Mouse (Mus musculus) mature B cell (primary cell): ENCODE measurements around the gene Gfod2.

Experiments used
- in situ Hi-C: fragments of 300-500 bp; cut with MboI; formaldehyde crosslinking; loops from 2 replicates; pipeline ENCODE4 v1.14.3; 2019

Gene Gfod2

DNA sequence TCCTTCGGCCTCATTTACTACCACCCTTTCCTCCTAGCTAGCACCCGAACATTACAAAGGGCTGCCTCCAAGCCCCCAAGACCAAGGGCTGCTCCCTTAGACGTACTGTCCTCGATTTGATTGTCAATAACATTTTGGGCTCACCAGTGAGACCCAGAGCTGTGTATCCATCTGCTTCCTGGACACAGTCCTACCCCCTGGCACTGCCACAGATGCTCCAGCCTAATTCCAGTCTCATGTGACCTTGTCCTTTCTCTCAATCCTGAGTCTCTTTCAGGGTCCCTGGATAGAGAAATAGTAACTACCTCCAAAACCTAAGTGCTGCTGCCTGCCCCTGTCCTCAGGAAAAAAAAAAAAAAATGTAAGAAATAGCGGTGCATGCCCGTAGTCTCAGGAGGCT lies 53.5 kb downstream of the Gfod2 start:
- in situ Hi-C loops = loop anchor here (25.0 kb wide), 1 partner anchor 232 kb away; the partner anchor contains the start of genes Ctrl, Lcat and Psmb10

DNA sequence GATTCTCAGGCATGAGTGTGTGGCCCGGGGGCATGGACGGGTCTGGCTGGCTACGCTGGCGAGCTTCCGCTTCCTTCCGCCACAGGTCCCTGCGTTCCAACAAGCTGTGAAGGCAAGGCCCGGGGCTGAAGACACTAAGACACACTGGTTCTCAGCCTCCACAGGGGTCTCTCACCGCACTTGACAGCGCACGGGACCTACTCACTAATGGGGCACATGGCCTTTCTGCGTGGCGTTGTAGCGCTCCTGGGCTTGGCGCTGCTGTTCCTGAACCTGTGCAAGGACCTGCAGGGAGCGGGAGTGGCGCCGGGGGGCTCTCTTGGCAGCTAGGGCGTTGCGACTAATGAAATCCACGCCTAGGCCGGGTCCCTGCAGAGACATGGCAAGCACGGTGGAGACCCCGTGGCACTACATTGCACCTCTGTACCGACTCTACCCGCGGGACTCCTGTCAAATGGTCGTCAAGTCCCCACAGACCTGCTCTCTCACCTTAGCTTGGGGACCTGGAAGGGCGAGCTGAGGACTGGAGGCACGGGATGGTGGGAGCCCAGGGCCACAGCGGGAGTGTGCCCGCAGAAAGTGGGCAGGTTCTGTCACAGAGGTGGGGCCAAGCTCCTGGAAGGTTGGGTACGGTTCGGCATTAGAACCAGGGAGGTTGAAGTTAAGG lies 54.2 kb downstream of the Gfod2 start:
- in situ Hi-C loops = loop anchor here (25.0 kb wide), 1 partner anchor 233 kb away; the partner anchor contains the start of genes Ctrl, Lcat and Psmb10

- in situ Hi-C loops = loop anchor here (25.0 kb wide), 1 partner anchor 234 kb away; the partner anchor contains the start of genes Ctrl, Lcat and Psmb10
Measured at GRCm38 (mm10) chr8:105702731-105703415, 55.6 kb downstream of the Gfod2 start.

- in situ Hi-C loops = loop anchor here (25.0 kb wide), 1 partner anchor 235 kb away; the partner anchor contains the start of genes Ctrl, Lcat and Psmb10
Measured at GRCm38 (mm10) chr8:105702001-105702401, 56.5 kb downstream of the Gfod2 start.

DNA sequence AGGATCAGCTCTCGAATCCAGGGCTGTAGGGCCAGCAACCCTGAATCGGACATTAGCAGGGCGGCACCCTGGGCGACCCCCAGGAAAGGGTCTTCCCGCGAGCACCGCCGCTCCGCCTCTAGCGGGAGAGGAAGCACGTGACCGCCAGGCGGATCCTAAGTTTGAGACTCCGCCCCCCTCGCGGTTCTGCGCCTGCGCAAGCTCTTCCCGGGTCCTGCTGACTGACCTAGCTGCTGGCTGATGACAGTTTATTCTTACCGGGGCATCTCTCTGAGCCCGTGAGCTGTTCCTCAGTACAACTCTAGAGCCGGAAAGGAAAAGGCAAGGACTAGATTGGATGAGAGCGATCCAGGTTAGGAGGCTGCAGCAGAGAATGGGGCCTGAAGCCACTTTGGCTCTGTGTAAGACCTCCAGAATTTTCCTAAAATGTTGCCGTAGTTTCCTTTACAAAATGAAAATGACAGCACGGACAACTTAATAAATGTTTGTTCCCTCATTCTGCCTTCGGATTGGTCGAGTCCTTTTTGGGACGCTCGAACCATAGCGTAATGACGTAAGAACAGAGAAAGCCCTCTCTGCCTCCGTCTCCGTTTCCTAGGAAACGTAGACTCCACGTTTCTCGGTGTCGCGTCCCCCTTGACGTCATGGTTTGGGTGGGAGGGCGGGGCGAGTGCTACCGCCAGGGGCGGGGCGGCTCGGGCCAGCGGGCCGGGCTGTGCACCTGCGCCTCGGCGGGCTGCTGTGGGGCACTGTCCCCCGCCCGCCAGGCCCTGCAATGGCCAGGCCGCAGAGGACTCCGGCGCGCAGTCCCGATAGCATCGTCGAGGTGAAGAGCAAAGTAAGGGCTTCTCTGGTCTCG lies 57.3 kb downstream of the Gfod2 start, which contains the start of the genes Acd and Pard6a:
Acd (minus strand) TSS at position 137 of the 859 bp plus-strand sequence.
Pard6a (plus strand) TSS at position 183 of the 859 bp plus-strand sequence.
- in situ Hi-C loops = loop anchor here (25.0 kb wide), 1 partner anchor 236 kb away; the partner anchor contains the start of genes Ctrl, Lcat and Psmb10

DNA sequence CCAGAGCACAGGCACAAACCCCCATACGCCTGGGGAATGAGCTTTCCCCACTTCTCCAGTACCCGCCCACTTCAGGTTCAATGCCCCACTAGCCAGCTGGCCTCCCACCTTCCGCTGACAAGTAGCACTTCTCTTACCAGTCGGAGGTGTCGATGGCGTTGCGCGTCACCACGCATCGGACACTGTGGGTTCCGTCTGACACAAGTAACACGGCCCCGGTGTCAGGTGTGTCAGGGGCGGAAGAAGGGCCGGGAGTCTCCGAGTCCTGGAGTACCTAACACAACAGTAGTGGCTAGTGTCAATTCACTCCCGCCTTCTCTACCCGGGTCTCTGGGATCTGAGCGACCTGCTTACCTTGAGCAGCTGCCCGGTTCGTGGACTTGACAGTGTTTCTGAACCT lies 57.9 kb downstream of the Gfod2 start:
- in situ Hi-C loops = loop anchor here (25.0 kb wide), 1 partner anchor 237 kb away; the partner anchor contains the start of genes Ctrl, Lcat and Psmb10

DNA sequence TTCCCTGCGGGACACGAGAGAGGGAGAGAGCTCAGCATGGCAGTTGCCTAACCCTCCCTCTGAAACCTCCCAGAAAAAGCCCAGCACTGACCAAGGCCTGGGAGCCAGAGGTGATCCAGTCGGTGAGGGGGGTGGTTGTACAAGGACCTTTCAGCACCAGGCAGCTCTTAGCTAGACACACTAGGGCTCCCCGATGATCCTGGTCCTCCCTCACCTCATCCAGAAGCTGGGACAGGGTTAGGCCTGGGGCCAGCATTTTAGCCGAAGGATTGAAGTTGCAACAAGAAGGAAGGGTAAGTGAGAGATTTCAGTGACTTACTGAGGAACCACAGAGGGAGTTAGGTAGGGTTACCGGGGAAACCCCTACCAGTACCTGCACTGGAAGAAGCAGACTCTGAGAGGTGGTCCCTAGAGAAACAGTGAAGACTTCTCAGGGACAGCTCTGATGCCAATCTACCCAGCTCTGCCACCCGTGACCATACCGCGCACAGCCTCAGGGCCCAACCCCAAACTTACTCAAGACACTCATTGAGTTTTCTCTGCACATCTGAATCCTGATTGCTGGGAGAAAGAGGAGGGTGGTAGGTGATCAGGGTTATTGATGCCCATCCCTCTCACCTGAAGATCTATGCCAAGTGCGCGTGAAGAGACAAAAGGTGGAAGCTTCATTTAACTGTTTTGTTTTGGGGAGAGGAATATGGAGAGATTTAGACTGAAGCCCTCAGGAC lies 58.8 kb downstream of the Gfod2 start:
- in situ Hi-C loops = loop anchor here (25.0 kb wide), 1 partner anchor 238 kb away; the partner anchor contains the start of genes Ctrl, Lcat and Psmb10

GRCm38 (mm10) chr8:105698734-105699133 lies 59.7 kb downstream of the Gfod2 start:
- in situ Hi-C loops = no loop called here

- in situ Hi-C loops = no loop called here
Measured at GRCm38 (mm10) chr8:105697196-105697780, 61.2 kb downstream of the Gfod2 start.

DNA sequence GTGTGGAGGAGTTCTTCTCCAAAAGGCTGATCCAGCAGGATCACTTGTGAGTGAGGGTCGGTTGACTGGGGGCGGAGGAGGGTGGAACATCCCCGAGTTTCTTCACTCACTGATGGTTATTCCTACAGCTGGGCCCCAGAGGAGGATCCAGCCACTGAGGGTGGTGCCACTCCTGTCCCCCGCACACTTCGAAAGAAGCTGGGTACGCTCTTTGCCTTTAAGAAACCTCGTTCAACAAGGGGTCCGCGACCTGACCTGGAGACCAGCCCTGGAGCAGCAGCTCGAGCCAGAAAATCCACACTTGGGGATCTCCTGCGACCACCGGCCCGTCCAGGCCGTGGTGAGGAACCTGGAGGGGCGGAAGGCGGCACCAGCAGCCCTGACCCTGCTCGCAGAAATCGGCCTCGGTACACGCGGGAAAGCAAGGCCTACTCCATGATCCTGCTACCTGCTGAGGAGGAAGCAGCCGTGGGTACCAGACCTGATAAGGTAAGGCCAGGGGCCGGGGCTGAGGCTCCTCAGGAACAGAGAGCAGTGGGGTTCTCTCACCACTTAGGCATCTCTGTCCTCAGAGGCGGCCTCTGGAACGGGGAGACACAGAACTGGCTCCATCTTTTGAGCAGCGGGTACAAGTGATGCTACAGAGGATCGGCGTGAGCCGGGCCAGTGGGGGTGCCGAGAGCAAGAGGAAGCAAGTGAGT lies 63.2 kb downstream of the Gfod2 start:
- in situ Hi-C loops = no loop called here

- in situ Hi-C loops = no loop called here
Measured at GRCm38 (mm10) chr8:105694051-105694799, 64.2 kb downstream of the Gfod2 start.

GRCm38 (mm10) chr8:105693648-105694047 lies 64.8 kb downstream of the Gfod2 start:
- in situ Hi-C loops = no loop called here

DNA sequence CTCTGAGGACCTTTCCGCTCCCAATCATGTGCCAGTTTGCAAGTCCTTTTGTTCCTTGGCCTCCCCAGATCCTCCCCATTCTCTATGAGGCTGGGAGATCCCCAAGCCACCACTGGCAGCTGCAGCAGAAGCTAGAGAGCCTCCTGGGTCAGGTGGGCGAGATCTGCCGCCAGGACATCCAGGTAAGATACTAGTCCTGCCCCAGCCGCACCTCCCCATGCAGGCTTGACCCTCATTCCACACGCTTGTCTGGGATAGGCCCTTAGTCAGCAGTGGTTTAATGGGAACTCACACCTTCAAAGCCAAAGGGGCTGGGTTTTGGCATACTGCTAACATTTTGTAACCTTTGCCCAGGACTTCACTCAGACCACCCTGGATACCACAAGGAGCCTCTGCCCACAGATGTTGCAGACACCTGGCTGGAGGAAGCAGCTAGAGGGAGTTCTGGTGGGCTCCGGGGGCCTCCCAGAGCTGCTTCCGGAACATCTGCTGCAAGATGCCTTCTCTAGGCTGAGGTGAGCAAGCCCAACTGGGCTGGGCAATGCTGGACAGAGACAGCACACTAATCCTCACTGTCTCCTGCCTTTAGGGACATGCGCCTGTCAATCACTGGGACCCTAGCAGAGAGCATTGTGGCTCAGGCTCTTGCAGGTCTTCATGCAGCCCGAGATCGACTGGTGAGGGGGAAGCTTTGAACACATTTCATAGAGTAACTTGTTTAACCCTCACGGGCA lies 65.8 kb downstream of the Gfod2 start:
- in situ Hi-C loops = no loop called here

DNA sequence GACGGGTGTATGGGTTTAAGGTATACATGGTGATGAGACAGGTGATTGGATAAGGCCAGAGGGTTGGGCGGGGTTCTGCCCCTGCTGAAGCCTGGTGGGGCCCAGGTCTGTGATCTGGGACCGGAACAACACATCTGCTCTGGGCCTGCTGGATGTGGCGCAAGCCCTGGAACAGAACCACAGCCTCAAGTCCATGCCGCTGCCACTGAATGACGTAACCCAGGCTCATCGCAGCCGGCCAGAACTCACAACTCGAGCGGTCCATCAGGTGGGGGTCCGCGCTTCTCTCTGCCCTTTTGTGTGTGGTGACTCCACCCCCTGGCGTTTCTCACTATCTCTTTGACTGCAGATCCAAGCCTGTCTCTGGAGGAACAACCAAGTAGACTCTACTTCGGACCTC lies 67.5 kb downstream of the Gfod2 start:
- in situ Hi-C loops = no loop called here

DNA sequence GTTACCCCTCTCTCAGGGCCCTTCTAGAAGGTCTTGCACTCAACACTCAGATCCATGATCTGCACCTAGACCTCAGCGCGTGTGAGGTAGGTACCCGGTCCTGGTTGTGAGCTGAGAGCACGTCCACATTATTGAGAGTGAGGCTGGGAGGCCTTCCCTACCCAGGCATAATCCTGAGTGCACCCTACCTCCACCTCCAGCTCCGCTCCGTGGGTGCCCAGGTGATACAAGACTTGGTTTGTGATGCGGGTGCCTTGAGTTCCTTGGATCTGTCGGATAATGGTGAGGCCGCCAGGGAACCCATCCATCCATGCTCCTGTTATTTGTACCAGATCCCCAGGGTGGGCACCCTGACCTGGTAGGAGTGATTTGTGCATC lies 68.5 kb downstream of the Gfod2 start:
- in situ Hi-C loops = no loop called here

- in situ Hi-C loops = no loop called here
Measured at GRCm38 (mm10) chr8:105689256-105689982, 69.0 kb downstream of the Gfod2 start.

GRCm38 (mm10) chr8:105688242-105688752 lies 70.2 kb downstream of the Gfod2 start:
- in situ Hi-C loops = no loop called here

DNA sequence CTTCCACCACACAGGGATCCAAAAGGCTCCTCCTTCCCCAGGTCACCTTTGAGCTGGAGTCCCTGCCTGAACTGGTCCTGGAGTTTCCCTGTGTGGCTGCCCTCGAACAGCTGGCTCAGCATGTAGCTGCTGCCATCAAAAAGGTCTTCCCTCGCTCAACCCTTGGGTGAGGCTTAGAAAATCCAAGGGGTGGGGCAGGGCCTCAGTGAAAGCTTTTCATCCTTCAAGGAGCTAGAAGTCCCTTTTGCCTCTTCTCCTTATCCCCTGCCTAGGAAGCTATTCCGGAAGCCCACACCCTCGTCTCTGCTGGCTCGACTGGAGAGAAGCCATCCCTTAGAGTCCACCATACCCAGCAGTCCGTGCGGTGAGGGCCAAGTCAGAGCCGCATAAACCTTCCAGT lies 71.0 kb downstream of the Gfod2 start:
- in situ Hi-C loops = no loop called here
